ENCODE assay signal across 8 mouse cellular contexts in genomic region chr1:182124506-182124905, GRCm38 (mm10). TPM values are rescaled to one million over a fixed set of nuclear protein-coding genes. Genes with fewer than 3 reads are reported as not detected.
DNase-seq lines count a peak whose midpoint lies in the region; ATAC-seq lines count a peak whose summit lies in the region.

Gene Srp9, plus strand, starts transcription at chr1:182124737.

- H3K36me3 ChIP-seq in hindbrain, embryonic 16.5 days (ENCODE audit: control insufficient read depth, insufficient read depth, low read length): no peaks in the 10 kb centered on the region
- H3K36me3 ChIP-seq in macrophage (ENCODE audit: inconsistent target): peaks cover 22% of the 10 kb centered on the region; the same call in 1 of the 2 replicates

- peak within 1 kb of the TSS; percentile 77 for H3K4me2 ChIP-seq in hindbrain, embryonic 16.5 days (ENCODE audit: low read length)

- under 1% methylated on average over 36 of the region's 37 CpGs for WGBS in hindbrain, embryonic 16.5 days
- WGBS in macrophage (ENCODE audit: missing documents): 0% methylated on average over 36 of the region's 37 CpGs

- no peaks in the 10 kb centered on the region for H3K27me3 ChIP-seq in hindbrain, embryonic 16.5 days (replicated peaks; ENCODE audit: control insufficient read depth, insufficient read depth, low read length)

- H3K27ac ChIP-seq in hindbrain, embryonic 16.5 days (ENCODE audit: low read depth, low read length): peak within 1 kb of the TSS; percentile 84
- H3K27ac ChIP-seq in macrophage: no peak within 1 kb of the TSS

- peaks cover 12% of the 10 kb centered on the region for H3K4me1 ChIP-seq in hindbrain, embryonic 16.5 days (ENCODE audit: control insufficient read depth, insufficient read depth, low read depth, low read length)

- H3K9me3 ChIP-seq in hindbrain, embryonic 16.5 days (ENCODE audit: control insufficient read depth, low read length): no peaks in the 10 kb centered on the region

- peak; percentile 98 for DNase-seq in T-cell, adult 2 months (ENCODE audit: low spot score)
- DNase-seq in cerebellum, postnatal 36 days: peak; percentile 98 to 99
- peak; percentile 98 for DNase-seq in gastrocnemius, adult 18-20 months (ENCODE audit: low spot score)
- peak; percentile 98 to 99 for DNase-seq in left cerebral cortex, adult 18-20 months (ENCODE audit: low spot score in 2 of 2)
- DNase-seq in right cerebral cortex, adult 18-20 months: peak; percentile 98
- DNase-seq in urinary bladder, postnatal 10 days (ENCODE audit: low spot score): peak; percentile 93

- peaks cover 47% of the 10 kb centered on the region for H3K79me2 ChIP-seq in macrophage (ENCODE audit: inconsistent target)

- peak; percentile 98 for ATAC-seq in hindbrain, embryonic 16.5 days

- peak within 1 kb of the TSS; percentile 77 for H3K9ac ChIP-seq in hindbrain, embryonic 16.5 days (ENCODE audit: low read depth, low read length)

- H3K4me3 ChIP-seq in hindbrain, embryonic 16.5 days (ENCODE audit: low read length): peak within 1 kb of the TSS; percentile 90
- H3K4me3 ChIP-seq in macrophage (ENCODE audit: inconsistent target): peak within 1 kb of the TSS; percentile 67

RNA-seq across cellular contexts. Expression of gene Srp9, which starts in this region (rescaled TPM):
- total RNA-seq in gastrocnemius, adult 18-20 months (2021): 10 to 100 TPM; 43.1 to 44.7 TPM
- polyA plus RNA-seq in hindbrain, embryonic 16.5 days (2015; fragmentation: Nextera tagmentation; extraction: Ambion mirVana): 125 and 134 TPM in 2 replicates
- total RNA-seq in left cerebral cortex, adult 18-20 months (2021): 10 to 100 TPM; 64.7 to 68.9 TPM
- 10 to 100 TPM in 23 of 26 experiments, 1 to 10 TPM in 3; 8.2 to 49.1 (median 25.8) TPM for total RNA-seq in macrophage (2018; cell fraction: chromatin; rRNA removed)
- total RNA-seq in macrophage (2018; cell fraction: cytosol; rRNA removed): 100 to 1,000 TPM in 1 of 26 experiments, 10 to 100 TPM in 25; 63.0 to 101 (median 81.7) TPM
- 10 to 100 TPM; 14.3 to 61.0 (median 36.3) TPM for total RNA-seq in macrophage (2018; cell fraction: nucleus; rRNA removed)
- 74.9 to 93.3 TPM (median 75.4 TPM) in 3 replicates for polyA plus RNA-seq in macrophage (2018)
